Mouse (Mus musculus) thymus, adult 2 months (tissue): ENCODE results near the gene Ust. TPM values are rescaled to one million over a fixed set of nuclear protein-coding genes. Genes with fewer than 3 reads are reported as not detected.

ENCODE experiments used
- DNase-seq: peaks from one replicate; pipeline ENCODE4 v3.0.0; 2021
- H3K27ac ChIP-seq: fragments of 200-500 bp; 2 replicates; pipeline ENCODE4 v1.5.1; 2012; ENCODE audit warnings: low read length, control low read depth; ENCODE audit not compliant: control insufficient read depth, insufficient read depth
- H3K27me3 ChIP-seq: fragments of 200-500 bp; 2 replicates; pipeline ENCODE4 v1.6.1; 2012; ENCODE audit warnings: mild to moderate bottlenecking, low read length, moderate library complexity, mixed read lengths; ENCODE audit not compliant: control insufficient read depth, insufficient read depth
- H3K36me3 ChIP-seq: fragments of 200-500 bp; 2 replicates; pipeline ENCODE4 v1.6.1; 2012; ENCODE audit warnings: mild to moderate bottlenecking, low read length, moderate library complexity; ENCODE audit not compliant: control insufficient read depth, insufficient read depth
- H3K4me1 ChIP-seq: fragments of 200-500 bp; replicated peaks from 2 replicates; pipeline ENCODE4 v1.6.1; 2012; ENCODE audit warnings: low read length; ENCODE audit not compliant: control insufficient read depth, insufficient read depth
- H3K4me3 ChIP-seq: fragments of 200-500 bp; 2 replicates; pipeline ENCODE4 v1.5.1; 2012; ENCODE audit warnings: mild to moderate bottlenecking, low read length, control low read depth, moderate library complexity; ENCODE audit not compliant: control insufficient read depth, insufficient read depth
- CTCF ChIP-seq: fragments of 200-500 bp; IDR thresholded peaks from 2 replicates; pipeline ENCODE4 v1.5.1; 2012; ENCODE audit warnings: mild to moderate bottlenecking, control low read depth, low read length, moderate library complexity, borderline replicate concordance; ENCODE audit not compliant: control insufficient read depth, poor library complexity, insufficient read depth; ENCODE audit errors: extremely low read depth
- POLR2A ChIP-seq: fragments of 200-500 bp; IDR thresholded peaks from 2 replicates; pipeline ENCODE4 v1.6.1; 2012; ENCODE audit warnings: mild to moderate bottlenecking, low read length, control low read depth, moderate library complexity; ENCODE audit not compliant: control insufficient read depth, poor library complexity, insufficient read depth; ENCODE audit errors: extremely low read depth
- WGBS: fragments of 180-500 bp; shearing (Covaris S2); methylation state at CpG from one replicate; pipeline ENCODE4 v1.1.7; 2018; 5-methylcytosine and 5-hydroxymethylcytosine counted together
- polyA plus RNA-seq: library from polyadenylated mRNA; depleted of rRNA; stranded (reverse); fragments of >200 nt; gene quantifications from 2 replicates; pipeline ENCODE4 v1.2.3, GENCODE M21; 2012

The Ust gene
- polyA plus RNA-seq, 1 experiment, result 2.9 TPM

GRCm38 (mm10) chr10:8505346-8506246 lies 13.0 kb downstream of the Ust start:
- H3K27ac ChIP-seq, result no peak overlapping the region
- peaks cover 7% of the 10 kb centered on the region for H3K4me1 ChIP-seq
- DNase-seq, result no peak
- no peaks in the 10 kb centered on the region for H3K36me3 ChIP-seq
- H3K27me3 ChIP-seq, result no peaks in the 10 kb centered on the region
- TF ChIP-seq CTCF, result no peak
- no peak for TF ChIP-seq POLR2A
- no peak overlapping the region for H3K4me3 ChIP-seq
- 8% methylated on average over 13 of the region's 13 CpGs for WGBS

- Histone ChIP-seq H3K27me3 (no peaks in the 10 kb centered on the region), H3K4me1 (peaks cover 7% of the 10 kb centered on the region), H3K27ac (no peak overlapping the region), H3K4me3 (no peak overlapping the region), H3K36me3 (no peaks in the 10 kb centered on the region)
- no peak for DNase-seq
- WGBS, result 93% methylated on average over 4 of the region's 4 CpGs
- TF ChIP-seq CTCF (no peak), POLR2A (no peak)
These were observed 13.8 kb downstream of the Ust start for GRCm38 (mm10) chr10:8504832-8505231.

- 67% methylated on average over 13 of the region's 13 CpGs for WGBS
These were observed 19.4 kb downstream of the Ust start for GRCm38 (mm10) chr10:8498951-8499891.

GRCm38 (mm10) chr10:8495543-8496141 lies 23.0 kb downstream of the Ust start:
- H3K27ac ChIP-seq, result no peak overlapping the region
- no peak for DNase-seq
- H3K36me3 ChIP-seq, result no peaks in the 10 kb centered on the region
- no peak overlapping the region for H3K4me3 ChIP-seq
- 84% methylated on average over 5 of the region's 5 CpGs for WGBS
- H3K4me1 ChIP-seq, result no peaks in the 10 kb centered on the region
- no peak for TF ChIP-seq POLR2A
- no peak for TF ChIP-seq CTCF
- no peaks in the 10 kb centered on the region for H3K27me3 ChIP-seq

More at GRCm38 (mm10) chr10:8498951-8499891, 19.4 kb downstream of the Ust start:
- no peak overlapping the region for H3K4me3 ChIP-seq
- DNase-seq, result no peak
- no peaks in the 10 kb centered on the region for H3K4me1 ChIP-seq
- H3K27me3 ChIP-seq, result no peaks in the 10 kb centered on the region
- no peak for TF ChIP-seq POLR2A
- no peak for TF ChIP-seq CTCF
- H3K27ac ChIP-seq, result no peak overlapping the region
- no peaks in the 10 kb centered on the region for H3K36me3 ChIP-seq

GRCm38 (mm10) chr10:8491909-8492591 lies 26.6 kb downstream of the Ust start:
- Histone ChIP-seq H3K27me3 (no peaks in the 10 kb centered on the region), H3K36me3 (no peaks in the 10 kb centered on the region), H3K4me1 (no peaks in the 10 kb centered on the region), H3K27ac (no peak overlapping the region), H3K4me3 (no peak overlapping the region)
- TF ChIP-seq CTCF, result no peak
- no peak for TF ChIP-seq POLR2A
- 96% methylated on average over 1 of the region's 1 CpGs for WGBS
- DNase-seq, result no peak

- H3K36me3 ChIP-seq, result no peaks in the 10 kb centered on the region
- H3K27me3 ChIP-seq, result no peaks in the 10 kb centered on the region
- 91% methylated on average over 2 of the region's 2 CpGs for WGBS
- H3K4me3 ChIP-seq, result no peak overlapping the region
- no peak overlapping the region for H3K27ac ChIP-seq
- DNase-seq, result no peak
- TF ChIP-seq POLR2A (no peak), CTCF (no peak)
- H3K4me1 ChIP-seq, result no peaks in the 10 kb centered on the region
These were observed 31.2 kb downstream of the Ust start for GRCm38 (mm10) chr10:8487388-8487787.
